Mouse (Mus musculus): ENCODE data around the gene Ybey.

- TF ChIP-seq CTCF (IDR thresholded peaks at IDR 0.05; ENCODE audit: low read depth, low read length) (peak; percentile 45), POLR2A (IDR thresholded peaks at IDR 0.05; ENCODE audit: extremely low read depth, insufficient read depth, low read length) (peak; percentile 42; the same call in 1 of the 2 replicates)
Observed at GRCm38 (mm10) chr10:76468203-76469162, at the start of gene Ybey, which contains the start of gene Mcm3ap.

Measured in liver, adult 2 months (tissue).